Comparison of ENCODE assay signal across 15 mouse cellular contexts in the genomic region with DNA sequence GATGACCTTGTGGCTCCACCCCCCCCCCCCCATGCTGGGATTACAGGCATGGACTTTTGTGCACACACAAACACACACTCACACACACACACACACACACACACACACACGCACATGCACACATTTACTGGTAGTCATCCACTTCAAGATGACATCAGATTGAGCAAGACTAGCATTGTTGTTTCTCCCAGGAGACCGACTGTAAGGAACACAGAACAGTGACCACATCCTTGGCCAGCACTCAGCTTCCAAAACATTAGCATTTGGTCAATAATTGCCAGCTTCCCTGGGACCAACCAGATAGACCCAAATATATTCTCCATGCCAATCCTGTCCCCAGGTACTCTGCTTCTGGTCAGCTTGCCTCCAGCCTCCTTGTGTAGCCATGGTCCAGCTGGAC.
DNase-seq lines count a peak whose midpoint lies in the region; ATAC-seq lines count a peak whose summit lies in the region.
"Had no signal": no experiment of that assay in that cellular context is flagged by ENCODE, and none has a peak within 500 bp of the region (broad histone marks: within the 10 kb centered on the region; RNA-seq: fewer than 3 reads in every experiment).

No protein-coding gene starts in this region.

- ATAC-seq in kidney, embryonic 15.5 days (replicated peaks; ENCODE audit: low FRiP score): no peak
- ATAC-seq in megakaryocyte-erythroid progenitor cell, adult 5-6 weeks (replicated peaks; ENCODE audit: low FRiP score, low TSS enrichment, poor library complexity, severe bottlenecking): no peak
- ATAC-seq: forebrain, postnatal 0 days; liver, embryonic 12.5 days had no signal

- H3K9ac ChIP-seq in kidney, embryonic 15.5 days: no peak overlapping the region
- H3K9ac ChIP-seq: embryonic facial prominence, embryonic 15.5 days; forebrain, postnatal 0 days; hindbrain, embryonic 12.5 days; liver, embryonic 12.5 days; stomach, embryonic 15.5 days had no signal

- no peak overlapping the region for H3K4me2 ChIP-seq in kidney, embryonic 15.5 days
- H3K4me2 ChIP-seq: embryonic facial prominence, embryonic 15.5 days; hindbrain, embryonic 12.5 days; liver, embryonic 12.5 days; stomach, embryonic 15.5 days had no signal

- peak; percentile 69 for DNase-seq in kidney, adult 11 months
- DNase-seq in 416B (ENCODE audit: low read depth): peak; percentile 77
- DNase-seq in fat pad, adult 2 months (ENCODE audit: extremely low read depth, low read depth, low spot score): peak; percentile 7
- DNase-seq in kidney, postnatal 14 days: peak; percentile 41
- no peak for DNase-seq in frontal cortex, postnatal 14 days (ENCODE audit: low spot score in 2 of 2)
- DNase-seq: forebrain, postnatal 0 days; right cerebral cortex, postnatal 25 days; thymus, postnatal 25 days had no signal

- H3K4me1 ChIP-seq in kidney, embryonic 15.5 days: no peaks in the 10 kb centered on the region
- H3K4me1 ChIP-seq: embryonic facial prominence, embryonic 15.5 days; hindbrain, embryonic 12.5 days; stomach, embryonic 15.5 days had no signal

- WGBS in kidney, embryonic 15.5 days: 83% methylated on average over 2 of the region's 2 CpGs

- no peak overlapping the region for H3K4me3 ChIP-seq in kidney, embryonic 15.5 days (replicated peaks)
- H3K4me3 ChIP-seq: embryonic facial prominence, embryonic 15.5 days; hindbrain, embryonic 12.5 days; layer of hippocampus, adult 2 months; liver, embryonic 12.5 days; stomach, embryonic 15.5 days had no signal

- no peaks in the 10 kb centered on the region for H3K36me3 ChIP-seq in kidney, embryonic 15.5 days
- H3K36me3 ChIP-seq: embryonic facial prominence, embryonic 15.5 days; hindbrain, embryonic 12.5 days; liver, embryonic 12.5 days; stomach, embryonic 15.5 days had no signal

- H3K27ac ChIP-seq in kidney, embryonic 15.5 days: no peak overlapping the region
- H3K27ac ChIP-seq: embryonic facial prominence, embryonic 15.5 days; hindbrain, embryonic 12.5 days; layer of hippocampus, adult 2 months; liver, embryonic 12.5 days; stomach, embryonic 15.5 days had no signal

- no peaks in the 10 kb centered on the region for H3K27me3 ChIP-seq in kidney, embryonic 15.5 days
- H3K27me3 ChIP-seq: embryonic facial prominence, embryonic 15.5 days; hindbrain, embryonic 12.5 days; liver, embryonic 12.5 days; stomach, embryonic 15.5 days had no signal

- no peaks in the 10 kb centered on the region for H3K9me3 ChIP-seq in kidney, embryonic 15.5 days (replicated peaks)
- H3K9me3 ChIP-seq: embryonic facial prominence, embryonic 15.5 days; hindbrain, embryonic 12.5 days; liver, embryonic 12.5 days; stomach, embryonic 15.5 days had no signal

Comparison
In these comparisons a context has a peak if more than half of its experiments do, and no peak if none do; other contexts are left out.
1. DNase-seq: peak in kidney, adult 11 months (single experiment), 416B (single experiment), fat pad, adult 2 months (single experiment) and kidney, postnatal 14 days (single experiment); none in frontal cortex, postnatal 14 days (0 of 2).